In genomic region chr11:111652882-111653281, GRCm38 (mm10) we compare ENCODE assay signal across 9 mouse cellular contexts.
A peak's percentile ranks its signal among the peaks of the same experiment; 100 is the strongest.
DNase-seq lines count a peak whose midpoint lies in the region; ATAC-seq lines count a peak whose summit lies in the region.
"Had no signal": no experiment of that assay in that cellular context is flagged by ENCODE, and none has a peak within 500 bp of the region (broad histone marks: within the 10 kb centered on the region; RNA-seq: fewer than 3 reads in every experiment).

No protein-coding gene starts in this region.

- no peaks in the 10 kb centered on the region; the same call in 1 of the 2 replicates for H3K27me3 ChIP-seq in kidney, embryonic 14.5 days (ENCODE audit: control insufficient read depth, insufficient read depth, low read length)
- H3K27me3 ChIP-seq: liver, embryonic 15.5 days had no signal

- no peaks in the 10 kb centered on the region for H3K9me3 ChIP-seq in kidney, embryonic 14.5 days (ENCODE audit: control insufficient read depth, low read length)
- H3K9me3 ChIP-seq: liver, embryonic 15.5 days had no signal

- H3K9ac ChIP-seq in kidney, embryonic 14.5 days (ENCODE audit: low read depth, low read length): no peak overlapping the region
- H3K9ac ChIP-seq: liver, embryonic 15.5 days had no signal

- no peaks in the 10 kb centered on the region for H3K36me3 ChIP-seq in kidney, embryonic 14.5 days (ENCODE audit: control insufficient read depth, insufficient read depth, low read length)
- H3K36me3 ChIP-seq: liver, embryonic 15.5 days had no signal

- H3K4me1 ChIP-seq in kidney, embryonic 14.5 days (ENCODE audit: control insufficient read depth, insufficient read depth, low read length): no peaks in the 10 kb centered on the region
- H3K4me1 ChIP-seq: liver, embryonic 15.5 days had no signal

- peak; percentile 8 for DNase-seq in CD4-positive, CD25-positive, alpha-beta regulatory T cell, adult 2 months (ENCODE audit: low read depth, low spot score)
- peak; percentile 5 for DNase-seq in kidney, postnatal 14 days
- DNase-seq in ZHBTc4 (ENCODE audit: low read depth, low spot score): peak; percentile 6
- DNase-seq in layer of hippocampus, adult 9-10 months (ENCODE audit: low spot score): peak; percentile 12
- DNase-seq in telencephalon, adult 2 months (ENCODE audit: low read depth, low spot score): peak; percentile 13
- DNase-seq in thymus, postnatal 14 days: no peak

- H3K4me2 ChIP-seq in kidney, embryonic 14.5 days (replicated peaks; ENCODE audit: low read depth, low read length): no peak overlapping the region
- H3K4me2 ChIP-seq: liver, embryonic 15.5 days had no signal

- ATAC-seq in CD4-positive, CD25-positive, alpha-beta regulatory T cell, adult 4 months: no peak
- ATAC-seq in kidney, embryonic 14.5 days (ENCODE audit: low FRiP score, low TSS enrichment): no peak

- no peak overlapping the region for H3K4me3 ChIP-seq in kidney, embryonic 14.5 days (ENCODE audit: low read length)
- H3K4me3 ChIP-seq: liver, embryonic 15.5 days had no signal

- no peak overlapping the region for H3K27ac ChIP-seq in kidney, embryonic 14.5 days (ENCODE audit: low read depth, low read length)
- H3K27ac ChIP-seq: liver, embryonic 15.5 days had no signal

- WGBS in kidney, embryonic 14.5 days: 63% methylated on average over 3 of the region's 3 CpGs
